Mouse (Mus musculus) layer of hippocampus, adult 8-10 months (tissue): ENCODE results near the gene Bod1l. TPM values are rescaled to one million over a fixed set of nuclear protein-coding genes. Genes with fewer than 3 reads are reported as not detected.

Source experiments
- DNase-seq, 2 experiments: peaks; one replicate each; pipeline ENCODE4 v3.0.0; 2022; ENCODE audit warnings: low spot score in 2 of 2
- total RNA-seq, 4 experiments: library from RNA; stranded (reverse); gene quantifications; 2 replicates each; pipeline ENCODE4 v1.2.4; 2022

Gene Bod1l
- total RNA-seq, 4 experiments from 2014 or later = 36.6 to 39.2 (median 38.4) TPM

DNA sequence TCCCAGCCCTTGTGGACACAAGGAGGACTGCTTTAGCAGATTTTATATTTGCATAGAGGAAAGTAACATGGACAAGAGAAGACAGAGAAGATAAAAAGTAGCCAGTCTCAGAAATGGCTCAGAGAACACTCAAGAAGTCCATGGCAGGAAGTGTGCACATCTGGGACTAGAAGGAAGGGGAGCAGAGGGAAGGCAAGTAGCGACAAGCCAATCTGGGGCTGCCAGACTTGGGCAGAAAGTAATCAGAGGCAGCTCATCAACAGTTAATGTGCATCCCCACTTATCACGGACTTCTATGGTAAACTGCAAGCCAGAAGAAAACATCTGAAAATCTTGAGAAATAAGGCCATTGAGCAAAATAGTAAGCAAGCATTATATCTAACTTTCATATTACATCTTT is 39.5 kb downstream of the Bod1l start:
- DNase-seq = no peak

DNA sequence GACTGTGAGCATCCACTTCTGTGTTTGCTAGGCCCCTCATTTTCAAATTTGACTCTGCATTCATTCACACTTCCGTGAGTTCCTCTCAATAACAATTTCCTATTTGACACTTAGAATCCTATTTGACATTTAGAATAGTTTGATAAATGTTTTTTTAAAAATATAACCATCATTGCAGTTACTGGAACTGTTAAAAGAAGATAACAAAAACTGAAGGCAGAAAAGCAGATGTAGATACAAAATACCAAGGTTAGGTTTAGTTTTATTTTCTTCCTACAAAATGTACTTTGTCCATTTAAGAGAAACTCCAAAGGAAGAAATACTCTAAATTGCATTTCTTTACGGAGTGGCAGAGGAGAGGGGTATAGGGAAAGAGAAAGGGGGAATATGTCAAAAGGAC is 42.5 kb downstream of the Bod1l start:
- DNase-seq = no peak

DNA sequence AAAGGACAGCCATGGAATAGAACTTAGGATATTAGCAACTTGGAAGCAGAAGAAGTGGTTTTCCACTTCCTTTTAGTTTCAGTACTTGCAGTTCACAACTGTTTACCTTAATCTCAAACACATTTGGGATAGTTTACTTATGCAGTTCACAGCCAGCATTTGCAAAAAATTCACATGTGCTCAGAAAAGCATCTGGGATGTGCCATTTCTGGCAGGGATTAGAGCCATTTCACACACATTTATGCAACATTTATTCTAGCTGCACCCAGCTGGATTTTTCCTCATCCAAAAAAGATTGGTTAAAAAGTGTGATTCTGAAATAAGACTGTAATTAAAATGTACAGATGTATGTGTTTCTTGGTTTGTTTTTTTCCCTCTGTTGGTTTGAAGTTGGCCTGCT is 49.7 kb downstream of the Bod1l start:
- DNase-seq = no peak

DNA sequence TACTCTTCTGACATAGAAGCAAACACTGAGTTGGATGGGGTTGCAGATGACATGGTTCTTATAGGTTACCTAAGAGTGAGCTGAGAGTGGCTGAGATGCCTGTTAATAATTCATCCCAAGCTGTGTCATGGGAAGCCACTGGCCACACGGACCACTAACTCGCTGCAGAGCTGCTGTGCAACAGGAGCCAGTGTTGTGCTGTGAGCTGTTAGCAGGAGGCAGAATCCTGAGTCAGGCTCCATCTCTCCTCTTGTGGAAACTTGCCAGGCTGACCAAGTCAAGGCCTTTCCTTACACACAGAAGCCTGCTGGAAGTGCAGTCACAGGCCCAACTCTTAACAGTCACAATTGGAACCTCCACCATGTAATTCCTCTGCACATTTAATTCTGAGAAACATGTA is 53.6 kb downstream of the Bod1l start:
- no peak for DNase-seq

DNA sequence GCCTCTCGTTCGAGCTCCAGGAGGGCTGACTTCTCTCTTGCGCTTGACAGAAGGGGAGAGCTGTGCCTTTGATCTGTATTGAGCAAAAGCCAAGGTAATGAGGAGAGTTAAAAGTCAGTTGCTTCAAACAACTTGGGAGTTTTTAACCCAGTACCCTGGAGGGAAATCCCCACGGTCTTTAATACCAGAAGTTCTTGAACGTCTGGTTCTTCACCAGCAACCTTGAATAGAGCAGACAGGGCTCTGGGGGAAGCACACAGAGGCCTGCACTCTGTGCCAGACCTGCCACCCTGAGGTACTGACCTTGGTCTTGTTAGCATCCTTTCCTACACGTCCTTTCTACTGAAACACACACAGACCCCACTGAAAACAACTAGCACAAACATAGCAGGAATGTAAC is 55.2 kb downstream of the Bod1l start:
- no peak for DNase-seq

DNA sequence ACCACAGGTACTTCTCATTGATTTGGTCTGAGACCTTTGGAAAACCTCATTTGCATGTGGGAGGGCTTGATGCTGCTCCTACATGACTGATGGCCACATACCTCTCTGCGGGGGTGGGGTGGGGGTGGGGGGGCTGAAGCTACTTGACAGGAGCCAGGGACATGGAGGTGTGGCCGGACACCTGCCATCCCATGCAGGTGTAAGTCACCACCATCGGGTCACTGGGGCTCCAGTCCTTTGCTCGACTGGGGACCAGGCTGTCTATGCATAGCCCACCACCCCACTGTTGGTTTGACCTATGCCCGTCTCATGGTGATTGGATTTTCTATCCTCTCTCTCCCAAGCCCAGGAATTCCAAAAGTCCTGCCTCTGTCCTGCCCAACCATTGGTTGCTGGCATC is 62.2 kb downstream of the Bod1l start:
- no peak for DNase-seq

DNA sequence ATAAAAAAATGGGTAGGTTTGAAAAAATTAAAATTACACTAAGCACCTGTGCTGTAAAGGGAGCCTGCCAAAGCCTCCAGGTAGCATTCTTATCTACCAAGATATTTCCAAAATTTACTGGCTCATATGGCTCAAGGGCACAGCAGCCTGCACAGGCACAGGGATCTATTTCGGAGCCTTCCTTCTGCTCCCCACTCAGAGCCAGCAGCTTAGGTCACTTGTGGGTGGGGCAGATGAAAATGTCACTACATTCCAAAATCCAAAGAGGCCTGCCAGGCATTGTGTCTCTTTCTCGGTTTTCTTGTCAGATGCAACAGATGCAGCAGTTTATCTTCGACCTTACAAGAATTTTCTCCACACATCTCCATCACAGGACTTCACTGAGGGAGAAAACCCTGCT is 64.1 kb downstream of the Bod1l start:
- DNase-seq = no peak

DNA sequence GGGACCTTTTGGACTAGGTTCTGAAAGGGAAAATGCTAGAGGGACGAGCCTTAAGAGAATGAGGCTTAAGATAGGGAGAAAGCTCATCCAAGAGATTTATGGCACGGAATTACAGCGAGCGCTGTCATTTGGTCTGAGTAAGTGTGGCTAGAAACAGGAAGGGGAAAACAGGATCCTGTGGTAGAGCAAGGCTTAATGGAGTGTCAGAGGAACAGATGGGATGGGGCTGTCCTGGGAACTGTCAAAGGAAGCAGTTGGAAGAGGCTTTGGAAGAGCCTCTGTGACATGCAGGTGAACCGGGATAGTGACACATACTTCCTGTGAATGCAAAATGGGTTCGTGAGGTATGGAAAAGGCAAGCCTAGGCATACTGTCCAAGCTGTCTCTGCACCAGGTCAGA is 68.4 kb downstream of the Bod1l start:
- DNase-seq = no peak

DNA sequence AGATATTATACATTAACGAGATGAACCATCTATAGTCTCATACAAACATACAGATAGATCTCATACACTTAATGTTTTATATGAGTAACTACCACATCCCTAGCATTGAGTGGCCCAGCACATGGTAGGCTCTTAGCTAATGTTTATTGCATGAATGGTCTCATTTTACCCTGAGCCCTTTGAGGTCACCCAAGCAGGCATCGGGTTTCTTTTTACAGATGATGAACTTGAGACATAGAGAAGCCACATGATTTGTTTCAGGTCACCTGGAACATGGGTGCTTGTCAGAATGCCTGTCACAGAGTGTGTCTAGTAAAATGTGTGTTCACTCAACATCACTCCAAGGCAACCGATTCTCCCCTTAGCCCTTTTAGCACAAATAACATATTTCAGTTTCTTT is 68.8 kb downstream of the Bod1l start:
- no peak for DNase-seq

DNA sequence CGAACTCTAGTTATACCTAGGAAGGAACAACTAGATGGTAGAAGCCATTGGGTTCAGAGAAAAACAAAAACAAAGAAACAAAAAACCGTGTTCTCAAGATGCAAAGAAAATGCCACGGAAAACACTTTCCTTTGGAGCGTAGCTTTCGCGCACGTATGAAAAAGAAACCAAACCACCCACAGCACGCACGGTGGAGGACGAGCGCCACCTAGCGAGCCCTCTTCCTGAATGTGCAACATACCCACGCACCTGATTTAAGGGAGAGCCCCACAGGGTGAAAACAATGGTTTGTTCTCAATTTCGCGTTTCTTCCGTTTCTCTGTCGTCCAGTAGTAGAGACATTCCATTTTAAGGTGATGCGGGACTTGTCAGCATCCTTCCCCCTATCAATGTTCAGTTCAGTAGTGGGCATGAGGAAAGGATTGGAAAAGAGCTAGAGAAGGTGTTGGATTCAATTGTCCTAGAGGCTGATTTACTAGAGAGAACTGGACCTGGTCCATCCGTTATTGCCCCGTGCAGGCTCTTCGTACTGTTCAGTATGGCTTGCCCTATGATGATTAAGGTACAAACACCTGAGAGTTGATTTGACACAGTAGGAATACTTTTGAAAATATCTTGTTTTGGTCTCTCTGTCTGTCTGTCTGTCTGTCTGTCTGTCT is 75.6 kb downstream of the Bod1l start:
- DNase-seq = peak; percentile 61 to 88

DNA sequence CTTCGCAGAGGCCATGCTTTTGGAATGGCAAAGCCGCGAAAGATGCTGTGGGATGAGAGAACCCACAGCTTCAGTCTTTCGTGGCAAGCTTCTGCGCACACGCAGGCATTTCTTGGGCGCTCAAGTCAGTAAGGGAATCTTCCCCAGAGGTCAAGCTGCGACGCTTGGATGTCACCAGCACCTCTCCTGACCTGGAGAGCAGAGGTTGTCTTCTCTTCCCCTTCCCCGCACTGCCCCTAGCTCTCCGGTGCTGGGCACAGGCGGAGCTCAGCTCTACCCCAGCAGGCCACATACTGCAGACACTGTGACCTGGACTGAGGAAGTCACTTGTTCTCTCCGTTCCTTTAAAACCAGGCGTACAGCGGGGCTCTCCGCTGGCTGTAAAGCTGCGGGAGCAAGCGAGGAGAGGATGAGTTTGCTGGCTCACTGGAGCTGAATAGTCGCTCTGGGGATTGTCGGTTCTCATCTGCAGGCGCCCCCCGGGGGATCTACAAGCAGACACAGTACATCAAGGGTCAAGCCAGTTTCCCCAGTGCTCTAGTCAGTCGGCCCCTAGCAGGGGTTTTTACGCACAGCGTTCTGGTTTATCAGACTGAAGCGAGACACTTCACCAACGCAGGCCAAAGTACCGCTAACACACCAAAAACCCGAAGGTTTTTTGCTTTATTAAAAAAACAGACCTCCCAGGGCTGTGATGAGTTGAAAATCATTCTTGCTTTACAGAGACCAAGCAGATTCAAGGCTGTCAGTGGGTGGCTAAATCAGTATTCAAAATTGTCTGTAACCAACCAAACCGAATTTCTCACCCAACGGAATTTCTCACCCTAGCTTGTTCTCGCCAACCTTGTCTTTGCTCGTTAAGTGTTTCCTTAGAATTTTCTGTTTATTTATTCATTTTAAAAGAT is 76.6 kb downstream of the Bod1l start:
- no peak for DNase-seq

DNA sequence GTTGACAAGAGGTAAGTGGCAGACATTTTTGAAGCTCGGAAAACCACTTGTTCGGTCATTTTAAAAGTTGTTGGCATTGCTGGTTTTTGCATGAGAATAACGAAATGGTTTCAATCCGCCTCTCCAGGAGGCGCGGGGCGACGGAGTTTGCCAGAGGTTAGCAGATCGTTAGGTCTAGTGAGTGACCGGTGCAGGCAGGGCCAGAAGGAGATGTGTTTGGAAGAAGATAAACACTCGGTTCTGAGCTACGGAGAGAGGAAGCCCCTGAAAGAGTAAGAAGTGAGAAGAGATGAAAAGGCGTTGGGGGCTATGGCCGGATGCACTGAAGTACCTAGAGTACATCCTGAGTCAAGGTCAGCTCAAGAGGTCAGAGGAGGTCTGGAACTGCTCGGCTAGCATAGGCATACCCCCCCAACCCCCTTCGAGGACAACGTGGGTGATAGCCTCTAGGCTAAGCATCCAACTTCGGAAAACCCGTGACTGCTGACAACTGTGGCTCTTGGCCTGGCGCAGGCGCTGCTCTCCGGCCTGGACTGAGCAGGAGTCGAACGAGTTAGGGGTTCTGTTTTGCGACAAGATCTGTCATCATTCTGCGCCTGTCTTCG is 77.6 kb downstream of the Bod1l start:
- no peak for DNase-seq

DNA sequence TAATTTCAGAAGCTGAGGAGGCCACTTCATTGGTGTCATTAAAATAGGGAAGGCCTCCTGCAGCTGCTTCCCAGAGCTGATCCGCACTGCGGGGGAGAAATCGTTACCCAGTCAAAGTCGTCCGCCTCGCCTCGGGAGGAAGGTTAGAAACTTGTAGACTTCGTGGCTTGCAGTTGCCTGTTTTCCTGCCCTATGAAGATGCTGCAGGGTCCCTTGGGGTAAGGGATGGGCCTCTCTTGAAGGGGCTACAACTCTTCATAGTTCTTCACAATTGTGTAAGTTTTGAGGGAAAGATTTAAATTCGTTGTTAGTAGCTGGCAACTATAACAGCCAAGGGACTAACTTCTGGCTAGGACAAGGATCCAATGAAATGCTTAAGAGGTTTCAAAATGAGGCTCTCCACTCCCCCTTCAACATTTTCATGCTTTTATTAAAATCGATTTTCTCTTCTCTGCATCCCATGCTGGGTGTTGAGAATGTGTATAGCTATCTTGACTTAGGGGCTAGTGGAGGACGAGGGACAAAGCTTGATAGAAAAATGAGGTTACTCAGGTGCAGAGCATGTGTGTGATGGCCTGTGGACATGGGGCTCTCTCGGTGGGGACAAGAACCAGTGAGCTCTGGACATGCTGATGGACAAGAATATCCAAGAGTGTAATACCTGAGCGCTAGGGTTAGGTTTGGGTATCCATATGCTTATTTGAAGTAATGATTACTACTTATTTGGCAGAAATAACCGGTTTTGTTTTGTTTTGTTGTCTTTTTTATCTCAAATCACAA is 78.3 kb downstream of the Bod1l start:
- no peak for DNase-seq

DNA sequence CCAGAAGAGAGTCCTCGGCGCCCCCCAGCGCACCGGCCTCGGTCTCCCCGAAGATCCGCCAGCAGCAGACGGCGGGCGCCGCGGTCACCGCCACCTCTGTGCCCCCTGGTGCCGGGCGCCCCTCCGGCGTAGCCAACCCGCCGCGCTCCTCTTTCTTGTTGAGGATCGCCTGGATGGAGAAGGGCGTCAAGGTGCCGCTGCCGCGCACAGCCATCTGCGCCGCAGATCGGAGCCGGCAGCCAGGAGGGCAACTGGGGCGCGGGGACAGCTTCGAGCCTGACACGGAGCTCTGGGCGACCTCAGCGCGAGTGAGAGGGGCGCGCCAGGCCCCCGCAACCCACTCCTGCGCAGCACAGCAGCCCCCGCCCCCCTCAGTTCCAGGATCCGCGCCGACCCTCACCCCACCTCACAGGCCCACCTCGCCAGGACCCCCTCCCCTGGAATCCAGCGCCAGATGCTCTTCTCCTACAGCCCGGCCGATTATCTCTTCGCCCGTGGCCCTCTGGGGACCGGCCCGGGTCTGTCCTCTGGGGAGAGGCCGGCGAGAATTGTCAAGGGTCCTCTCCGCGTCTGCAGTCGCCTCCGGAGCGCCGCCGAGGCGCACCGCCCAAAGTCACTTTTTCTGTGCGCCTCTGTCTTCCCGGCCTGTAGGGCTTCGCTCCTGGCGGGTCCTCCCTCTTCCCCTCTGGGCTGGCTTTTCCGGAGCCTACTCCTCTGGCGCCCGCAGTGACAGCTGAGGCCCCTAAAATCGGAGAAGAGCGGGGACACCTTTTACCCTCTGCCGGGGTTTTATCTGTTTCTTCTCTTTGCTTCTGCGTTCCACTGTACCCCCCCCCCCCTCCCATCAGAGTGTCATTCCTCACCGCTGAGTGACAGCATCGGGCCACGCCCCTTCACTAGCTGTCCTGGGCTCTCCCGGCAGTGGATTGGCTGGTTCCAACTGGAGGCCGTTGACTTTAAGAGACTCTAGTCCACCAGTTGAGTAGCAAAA is 80.1 kb downstream of the Bod1l start, which contains the start of gene Nkx3-2:
Nkx3-2 (minus strand) TSS at position 771 of the 991 bp plus-strand sequence.
- no peak for DNase-seq

DNA sequence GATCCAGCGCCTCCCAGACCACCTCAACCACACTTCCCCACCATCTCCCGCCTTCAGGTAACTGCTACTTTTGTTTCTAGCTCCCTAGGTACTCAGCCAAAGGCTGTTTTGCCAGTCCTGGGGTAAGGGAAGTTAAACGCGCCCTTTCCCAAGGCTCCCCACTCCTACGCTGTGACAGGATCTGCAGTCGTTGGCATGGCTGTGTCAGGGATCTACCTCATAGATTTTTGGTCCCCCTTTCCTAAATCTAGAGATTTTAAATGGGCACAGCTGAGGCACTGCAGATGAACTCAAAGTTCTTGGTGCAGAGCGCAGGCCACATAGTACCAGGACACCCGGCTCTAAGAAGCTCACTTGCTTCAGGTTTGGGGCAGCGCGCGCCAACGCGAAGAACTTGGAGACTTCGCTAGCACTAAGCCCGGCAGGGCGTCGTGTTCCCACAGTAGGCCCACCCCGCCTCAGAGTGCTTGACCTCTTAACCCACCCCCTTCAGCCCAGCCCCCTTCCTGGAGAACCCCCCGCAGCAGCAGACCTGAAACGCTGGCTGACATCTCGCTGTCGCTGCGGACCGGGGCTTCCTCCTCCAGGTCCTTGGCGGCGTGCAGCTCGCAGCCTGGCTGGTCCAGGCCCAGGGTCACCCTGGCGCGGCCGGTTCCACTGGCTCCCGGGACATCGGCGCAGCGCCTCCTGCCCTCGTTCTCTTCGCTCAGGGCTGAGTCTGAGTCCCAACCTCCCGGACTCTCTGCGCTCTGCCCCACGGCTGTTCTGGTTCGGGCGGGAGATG is 81.0 kb downstream of the Bod1l start:
- DNase-seq = no peak

DNA sequence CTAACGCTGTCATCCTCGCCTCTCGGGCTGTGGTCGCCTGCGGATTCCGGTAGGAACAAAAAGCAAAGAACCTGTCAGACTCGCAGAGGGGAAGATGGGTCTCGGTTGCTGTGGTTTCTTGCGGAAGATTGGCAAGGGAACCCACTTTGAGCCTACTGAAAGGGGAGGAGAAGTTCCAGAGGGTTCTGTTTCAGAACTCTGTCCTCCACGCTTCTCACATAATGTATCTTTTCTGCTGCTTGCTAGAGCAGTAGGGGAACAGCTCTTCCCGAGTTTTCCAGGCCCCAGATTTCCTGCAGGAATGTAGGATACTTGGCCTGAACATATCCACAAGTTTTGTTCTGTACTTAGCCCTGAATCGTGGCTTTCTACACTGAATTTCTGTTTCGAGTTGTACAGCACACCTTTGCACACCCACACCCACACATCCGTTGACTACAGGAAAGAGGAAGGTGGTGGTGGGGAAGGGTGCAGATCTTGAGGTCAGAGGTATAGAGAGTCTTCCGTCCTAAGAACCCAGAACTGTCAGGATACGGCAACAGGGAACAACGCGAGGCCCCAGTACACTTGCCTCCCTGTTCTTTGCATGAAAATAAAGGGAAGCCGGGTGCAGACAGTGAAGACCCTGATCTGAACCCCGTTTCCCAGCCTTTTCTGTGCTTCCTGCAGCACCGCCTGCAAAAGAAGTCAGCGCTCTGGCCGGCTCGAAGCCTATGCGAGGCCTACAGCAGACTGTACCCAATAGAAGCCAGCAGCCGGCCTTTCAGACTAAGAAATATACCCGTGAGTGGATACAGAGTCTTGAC is 81.8 kb downstream of the Bod1l start:
- DNase-seq = no peak

DNA sequence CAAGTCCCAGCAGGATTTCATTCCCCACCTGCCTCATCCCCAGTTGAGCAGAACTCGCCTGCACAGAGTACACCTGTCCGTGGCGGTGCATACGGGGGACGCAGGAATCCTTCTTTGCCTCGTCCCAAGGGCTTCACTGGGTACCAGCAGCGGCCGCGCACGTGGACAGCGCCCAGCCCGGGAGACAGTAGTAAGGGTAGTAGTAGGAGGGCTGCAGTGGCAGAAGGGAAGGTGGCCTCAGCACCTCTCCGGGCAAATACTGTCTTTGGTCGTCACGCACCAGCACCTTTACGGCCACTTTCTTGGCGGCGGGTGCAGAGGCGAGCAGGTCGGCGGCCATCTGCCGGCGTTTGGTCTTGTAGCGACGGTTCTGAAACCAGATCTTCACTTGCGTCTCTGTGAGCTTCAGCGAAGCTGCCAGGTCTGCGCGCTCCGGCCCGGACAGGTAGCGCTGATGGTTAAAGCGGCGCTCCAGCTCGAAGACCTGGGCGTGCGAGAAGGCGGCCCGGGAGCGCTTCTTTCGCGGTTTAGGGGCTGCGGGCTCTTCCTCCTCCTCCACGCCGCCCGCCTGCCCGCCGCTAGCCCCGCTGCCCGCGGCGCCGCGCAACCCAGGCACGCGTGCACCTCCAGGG is 82.5 kb downstream of the Bod1l start:
- DNase-seq = no peak

DNA sequence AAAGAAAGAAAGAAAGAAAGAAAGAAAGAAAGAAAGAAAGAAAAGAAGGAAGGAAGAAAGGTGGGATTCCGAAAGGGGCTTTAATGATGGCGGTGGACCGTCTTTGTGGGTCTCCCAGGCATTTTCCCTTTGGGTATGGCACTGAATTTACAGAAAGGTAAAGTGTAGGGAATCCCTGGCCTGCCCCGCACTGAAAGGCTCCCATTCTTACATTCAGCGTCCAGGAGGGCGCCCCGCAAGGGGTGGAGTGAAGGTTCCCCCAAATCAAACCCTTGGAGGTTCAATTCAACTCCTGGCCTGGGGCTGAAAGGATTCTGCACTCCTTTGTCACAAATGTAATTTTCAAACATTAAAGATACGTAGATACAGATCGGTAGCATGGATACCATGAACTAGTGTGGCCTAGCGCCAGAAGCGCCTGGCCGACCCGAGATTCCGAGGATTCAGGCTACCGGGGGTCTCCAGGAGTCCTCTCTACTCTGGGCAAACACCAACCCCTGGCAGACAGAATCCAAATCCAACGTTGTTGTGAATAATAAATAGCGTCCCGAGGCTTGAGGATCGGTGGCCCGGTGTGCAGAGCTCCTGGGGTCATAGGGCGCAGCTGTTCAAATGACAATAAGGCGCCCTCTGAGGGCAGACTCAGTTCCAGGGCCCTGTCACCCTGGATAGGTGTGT is 83.1 kb downstream of the Bod1l start:
- no peak for DNase-seq
